Mouse (Mus musculus) embryonic facial prominence, embryonic 10.5 days (tissue): ENCODE results near the gene Sema3b. TPM values are rescaled to one million over a fixed set of nuclear protein-coding genes. Genes with fewer than 3 reads are reported as not detected.
"Not testable (repeated sequence)": the region's sequence is repeated elsewhere in the genome, so short reads cannot be mapped to it uniquely, and the experiment has no call there.

ENCODE experiments used
- DNase-seq: peaks from one replicate; pipeline ENCODE4 v3.0.0-alpha.2; 2017; ENCODE audit warnings: low spot score
- H3K27ac ChIP-seq: fragments of 300-500 bp; sonication (generic); replicated peaks from 2 replicates; pipeline ENCODE4 v1.5.1; 2016; ENCODE audit warnings: mild to moderate bottlenecking
- H3K27me3 ChIP-seq: fragments of 300-500 bp; sonication (generic); replicated peaks from 2 replicates; pipeline ENCODE4 v1.6.1; 2016; ENCODE audit warnings: low read depth, mild to moderate bottlenecking; ENCODE audit not compliant: poor library complexity, severe bottlenecking
- H3K36me3 ChIP-seq: fragments of 300-500 bp; sonication (generic); replicated peaks from 2 replicates; pipeline ENCODE4 v1.6.1; 2016; ENCODE audit warnings: mild to moderate bottlenecking, moderate library complexity
- H3K4me1 ChIP-seq: fragments of 300-500 bp; sonication (generic); 2 replicates; pipeline ENCODE4 v1.6.1; 2016
- H3K4me3 ChIP-seq: fragments of 300-500 bp; sonication (generic); 2 replicates; pipeline ENCODE4 v1.5.1; 2016; ENCODE audit warnings: mild to moderate bottlenecking, moderate library complexity
- H3K9me3 ChIP-seq: fragments of 300-500 bp; sonication (generic); 2 replicates; pipeline ENCODE4 v1.6.1; 2016; ENCODE audit warnings: mild to moderate bottlenecking
- WGBS: fragments of 180-500 bp; shearing (Covaris S2); methylation state at CpG from one replicate; pipeline ENCODE4 v1.1.7; 2016; 5-methylcytosine and 5-hydroxymethylcytosine counted together
- polyA plus RNA-seq: library from polyadenylated mRNA; unstranded; fragments of >200 nt; fragmentation: Nextera tagmentation; extraction: Ambion mirVana; gene quantifications from 2 replicates; pipeline ENCODE4 v1.2.1, GENCODE M21; 2016

Sema3b gene
- polyA plus RNA-seq, 1 experiment from 2014 or later: 2.7 TPM

- Histone ChIP-seq H3K36me3 (peaks cover 35% of the 10 kb centered on the region), H3K4me3 (peak overlapping the region; percentile 59), H3K27ac (no peak overlapping the region), H3K27me3 (no peaks in the 10 kb centered on the region), H3K4me1 (peaks cover 75% of the 10 kb centered on the region), H3K9me3 (no peaks in the 10 kb centered on the region)
- DNase-seq: no peak
- WGBS: 95% methylated on average over 10 of the region's 10 CpGs
Observed at GRCm38 (mm10) chr9:107577871-107578270, 31.2 kb downstream of the Sema3b start.

DNA sequence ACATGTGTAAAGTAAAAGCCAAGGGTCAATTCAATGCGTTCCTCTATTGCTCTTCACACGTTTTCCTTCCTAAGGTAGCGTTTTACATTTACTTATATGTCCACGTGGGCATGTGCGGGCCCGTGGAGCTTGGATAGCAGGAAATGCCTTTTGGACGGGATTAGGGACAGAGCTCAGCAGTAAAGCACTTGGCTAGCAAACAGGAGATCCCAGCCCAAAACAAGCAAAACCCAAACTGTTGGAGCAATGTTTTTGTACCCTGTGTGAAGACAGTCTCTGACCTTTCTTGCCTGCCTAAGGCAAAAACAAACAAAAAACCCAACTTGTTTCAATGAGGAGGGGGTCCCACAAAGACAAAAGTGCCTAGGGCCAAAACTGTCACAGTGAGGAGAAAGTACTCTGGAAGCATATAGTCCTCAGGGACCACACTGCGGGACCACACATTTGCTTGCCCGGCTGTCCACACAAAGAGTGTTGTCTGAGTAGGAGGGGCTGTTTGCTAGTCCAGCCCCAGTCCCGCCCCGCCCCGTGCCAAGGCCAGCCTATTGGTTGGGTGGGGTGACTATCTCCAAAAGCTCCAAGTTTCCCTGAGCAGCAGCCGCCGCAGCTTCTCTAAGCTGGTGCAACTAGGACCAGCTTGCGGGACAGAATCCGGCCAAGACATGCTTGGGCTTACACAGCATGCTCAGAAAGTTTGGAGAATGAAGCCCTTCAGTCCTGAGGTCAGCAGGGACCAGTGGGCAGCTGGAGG is 32.5 kb downstream of the Sema3b start, which contains the start of gene Hyal1:
Gene Hyal1, plus strand, starts transcription at position 571 of the 751 bp plus-strand sequence.
- 22% methylated on average over 16 of the region's 16 CpGs for WGBS
- Histone ChIP-seq H3K4me1 (peaks cover 70% of the 10 kb centered on the region), H3K36me3 (peaks cover 42% of the 10 kb centered on the region), H3K27me3 (no peaks in the 10 kb centered on the region), H3K4me3 (peak within 1 kb of the TSS; percentile 59), H3K9me3 (no peaks in the 10 kb centered on the region), H3K27ac (peak within 1 kb of the TSS; percentile 86)
- peak; percentile 92 for DNase-seq

- no peaks in the 10 kb centered on the region for H3K9me3 ChIP-seq
- DNase-seq: peak; percentile 58
- H3K36me3 ChIP-seq: peaks cover 50% of the 10 kb centered on the region
- peak overlapping the region; percentile 59 for H3K4me3 ChIP-seq
- WGBS: 79% methylated on average over 14 of the region's 14 CpGs
- H3K27me3 ChIP-seq: no peaks in the 10 kb centered on the region
- peaks cover 70% of the 10 kb centered on the region for H3K4me1 ChIP-seq
- H3K27ac ChIP-seq: peak overlapping the region; percentile 86
Observed at GRCm38 (mm10) chr9:107575579-107576356, 33.3 kb downstream of the Sema3b start.

- H3K27me3 ChIP-seq, H3K27ac ChIP-seq, DNase-seq, H3K9me3 ChIP-seq, H3K4me3 ChIP-seq: not testable (repeated sequence)
- 81% methylated on average over 6 of the region's 6 CpGs for WGBS
- Histone ChIP-seq H3K36me3 (peaks cover 54% of the 10 kb centered on the region), H3K4me1 (peaks cover 61% of the 10 kb centered on the region)
Observed at GRCm38 (mm10) chr9:107573774-107574173, 35.3 kb downstream of the Sema3b start.

DNA sequence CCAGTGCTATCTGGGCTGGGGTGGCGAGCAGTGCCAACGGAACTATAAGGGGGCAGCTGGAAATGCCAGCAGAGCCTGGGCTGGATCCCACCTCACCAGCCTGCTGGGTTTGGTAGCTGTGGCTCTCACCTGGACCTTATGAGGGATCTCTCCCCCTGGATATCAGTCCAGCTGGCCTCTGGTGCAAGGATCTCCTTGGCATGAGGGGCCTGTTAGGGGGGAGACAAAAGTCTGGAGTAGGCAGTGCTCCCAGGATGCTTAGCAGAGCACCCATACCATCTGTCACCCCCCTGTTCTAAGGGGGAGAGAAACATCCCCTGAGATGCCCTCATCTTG is 36.7 kb downstream of the Sema3b start:
- H3K4me1 ChIP-seq: peaks cover 58% of the 10 kb centered on the region
- no peak for DNase-seq
- H3K27ac ChIP-seq: no peak overlapping the region
- peak overlapping the region; percentile 79; the same call in 1 of the 2 replicates for H3K4me3 ChIP-seq
- 92% methylated on average over 2 of the region's 2 CpGs for whole genome bisulfite sequencing
- no peaks in the 10 kb centered on the region for H3K27me3 ChIP-seq
- H3K9me3 ChIP-seq: no peaks in the 10 kb centered on the region
- peaks cover 54% of the 10 kb centered on the region for H3K36me3 ChIP-seq

DNA sequence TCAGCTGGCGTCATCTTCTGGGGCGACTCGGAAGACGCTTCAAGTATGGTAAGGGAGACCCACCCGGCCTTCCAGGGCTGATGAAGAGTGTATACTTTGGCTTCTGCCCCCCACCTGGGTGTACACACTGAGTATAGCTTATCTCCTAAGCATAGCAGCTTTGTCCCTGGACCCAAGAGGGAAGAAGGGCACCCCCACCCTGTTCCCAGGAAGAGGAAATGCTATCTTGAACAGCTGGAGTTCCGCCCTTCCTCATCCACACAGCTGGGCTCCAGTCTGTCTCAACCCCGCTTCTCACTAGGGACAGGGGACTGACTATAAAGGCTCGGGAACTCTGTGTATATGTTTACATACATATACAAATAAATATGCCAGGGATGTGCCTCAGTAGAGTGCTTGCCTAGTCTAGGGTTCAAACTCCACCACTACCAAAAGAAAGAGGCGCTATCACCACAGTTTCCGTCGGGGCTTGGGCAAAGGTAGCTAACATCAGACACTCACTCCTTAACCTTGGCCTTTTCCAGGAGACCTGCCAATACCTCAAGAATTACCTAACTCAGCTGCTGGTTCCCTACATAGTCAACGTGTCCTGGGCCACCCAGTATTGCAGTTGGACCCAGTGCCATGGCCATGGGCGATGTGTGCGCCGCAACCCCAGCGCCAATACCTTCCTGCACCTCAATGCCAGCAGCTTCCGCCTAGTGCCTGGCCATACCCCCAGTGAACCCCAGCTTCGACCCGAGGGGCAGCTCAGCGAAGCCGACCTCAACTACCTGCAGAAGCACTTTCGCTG is 37.3 kb downstream of the Sema3b start:
- Histone ChIP-seq H3K4me3 (peak overlapping the region; percentile 79), H3K9me3 (no peaks in the 10 kb centered on the region), H3K4me1 (peaks cover 58% of the 10 kb centered on the region), H3K27me3 (no peaks in the 10 kb centered on the region), H3K27ac (no peak overlapping the region), H3K36me3 (peaks cover 54% of the 10 kb centered on the region)
- no peak for DNase-seq
- 93% methylated on average over 22 of the region's 22 CpGs for WGBS

- Histone ChIP-seq H3K9me3 (no peaks in the 10 kb centered on the region), H3K27ac (peak overlapping the region; percentile 95; the same call in 1 of the 2 replicates), H3K4me1 (peaks cover 58% of the 10 kb centered on the region), H3K27me3 (no peaks in the 10 kb centered on the region), H3K4me3 (peak overlapping the region; percentile 79), H3K36me3 (peaks cover 62% of the 10 kb centered on the region)
- WGBS: 94% methylated on average over 21 of the region's 21 CpGs
- DNase-seq: no peak
Observed at GRCm38 (mm10) chr9:107570845-107571244, 38.2 kb downstream of the Sema3b start.

DNA sequence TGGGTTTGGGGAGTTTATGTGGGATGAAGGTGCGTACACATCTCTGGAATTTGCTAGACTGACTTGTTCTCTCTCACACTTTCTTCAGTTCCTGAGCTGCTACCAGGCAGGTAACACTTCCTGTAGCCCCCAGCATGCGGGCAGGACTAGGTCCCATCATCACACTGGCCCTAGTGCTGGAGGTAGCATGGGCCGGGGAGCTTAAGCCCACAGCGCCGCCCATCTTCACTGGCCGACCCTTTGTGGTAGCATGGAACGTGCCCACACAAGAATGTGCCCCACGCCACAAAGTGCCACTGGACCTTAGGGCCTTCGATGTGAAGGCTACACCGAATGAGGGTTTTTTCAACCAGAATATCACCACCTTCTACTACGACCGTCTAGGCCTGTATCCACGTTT is 39.0 kb downstream of the Sema3b start:
- H3K4me1 ChIP-seq: peaks cover 60% of the 10 kb centered on the region
- peaks cover 65% of the 10 kb centered on the region for H3K36me3 ChIP-seq
- H3K4me3 ChIP-seq: peak overlapping the region; percentile 79
- 66% methylated on average over 13 of the region's 13 CpGs for WGBS
- peak; percentile 30 for DNase-seq
- H3K27me3 ChIP-seq: no peaks in the 10 kb centered on the region
- no peaks in the 10 kb centered on the region for H3K9me3 ChIP-seq
- H3K27ac ChIP-seq: peak overlapping the region; percentile 95

GRCm38 (mm10) chr9:107569270-107569669 is 39.8 kb downstream of the Sema3b start:
- Histone ChIP-seq H3K9me3 (no peaks in the 10 kb centered on the region), H3K4me3 (peak overlapping the region; percentile 79), H3K27ac (peak overlapping the region; percentile 95), H3K27me3 (no peaks in the 10 kb centered on the region), H3K4me1 (peaks cover 67% of the 10 kb centered on the region), H3K36me3 (peaks cover 65% of the 10 kb centered on the region)
- no peak for DNase-seq
- WGBS: 0% methylated on average over 23 of the region's 23 CpGs

- H3K4me1 ChIP-seq: peaks cover 74% of the 10 kb centered on the region
- H3K27ac ChIP-seq: peak overlapping the region; percentile 95
- H3K9me3 ChIP-seq: no peaks in the 10 kb centered on the region
- H3K36me3 ChIP-seq: peaks cover 59% of the 10 kb centered on the region
- peak overlapping the region; percentile 79 for H3K4me3 ChIP-seq
- peak; percentile 91 for DNase-seq
- no peaks in the 10 kb centered on the region for H3K27me3 ChIP-seq
- WGBS: under 1% methylated on average over 41 of the region's 41 CpGs
Observed at GRCm38 (mm10) chr9:107568331-107569261, 40.4 kb downstream of the Sema3b start.

DNA sequence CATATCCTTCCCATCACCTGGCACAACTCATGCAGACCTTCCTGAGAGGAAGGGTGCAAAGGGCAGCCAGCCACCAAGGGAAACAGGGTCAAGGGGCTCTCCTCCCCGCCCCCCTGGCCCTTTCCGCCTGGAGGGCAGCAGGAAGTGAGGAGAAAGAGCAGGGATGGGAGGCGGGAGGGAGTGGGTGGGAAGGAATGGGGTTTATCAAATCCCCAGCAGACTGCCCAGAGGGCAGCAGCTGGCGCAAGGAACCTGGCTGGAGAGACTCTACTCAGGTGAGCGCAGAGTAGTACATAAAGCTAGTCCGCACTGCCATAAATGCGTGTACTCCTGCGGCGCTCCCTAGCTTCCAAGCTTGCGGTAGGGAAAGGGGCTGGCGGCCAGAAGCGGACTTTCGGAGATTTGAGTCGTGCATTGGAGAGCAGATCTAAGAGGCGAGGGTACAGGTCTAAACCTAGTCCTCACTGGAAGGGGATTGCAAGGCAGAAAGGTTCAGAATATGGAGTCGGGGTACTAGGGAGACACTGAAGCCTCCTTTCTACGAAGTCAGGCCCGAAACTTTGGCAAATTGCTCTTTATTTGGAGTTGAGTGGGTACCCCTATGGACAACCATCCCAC is 41.2 kb downstream of the Sema3b start, which contains the start of gene Hyal2:
Gene Hyal2, plus strand, starts transcription at position 244 of the 618 bp plus-strand sequence.
- no peaks in the 10 kb centered on the region for H3K9me3 ChIP-seq
- peak; percentile 50 for DNase-seq
- peak within 1 kb of the TSS; percentile 95 for H3K4me3 ChIP-seq
- peaks cover 81% of the 10 kb centered on the region for H3K4me1 ChIP-seq
- H3K36me3 ChIP-seq: peaks cover 51% of the 10 kb centered on the region
- peak within 1 kb of the TSS; percentile 95 for H3K27ac ChIP-seq
- H3K27me3 ChIP-seq: no peaks in the 10 kb centered on the region
- 6% methylated on average over 18 of the region's 18 CpGs for WGBS
